Mouse (Mus musculus) E14TG2a.4 (cell line): ENCODE data around the gene Sp3.

Source experiments
- CTCF ChIP-seq: conservative IDR thresholded peaks from 2 replicates; pipeline ENCODE4 v1.5.1; 2014; ENCODE audit warnings: low read length
- NANOG ChIP-seq: IDR thresholded peaks from 2 replicates; pipeline ENCODE4 v1.6.1; 2014; ENCODE audit warnings: borderline replicate concordance, low read length, mixed read lengths

GRCm38 (mm10) chr2:72970302-72970701, 9.9 kb downstream of the Sp3 start:
- TF ChIP-seq CTCF (no peak), NANOG (no peak)
